Mouse (Mus musculus) limb, embryonic 10.5 days (tissue): ENCODE data around the gene Tmem235. TPM values are rescaled to one million over a fixed set of nuclear protein-coding genes. Genes with fewer than 3 reads are reported as not detected.

ENCODE experiments used
- DNase-seq: peaks from one replicate; pipeline ENCODE4 v3.0.0-alpha.2; 2017; ENCODE audit warnings: low spot score
- H3K27ac ChIP-seq: fragments of 300-500 bp; sonication (generic); 2 replicates; pipeline ENCODE4 v1.5.1; 2016; ENCODE audit warnings: mild to moderate bottlenecking
- H3K27me3 ChIP-seq: fragments of 300-500 bp; sonication (generic); 2 replicates; pipeline ENCODE4 v1.6.1; 2016; ENCODE audit warnings: low read depth, mild to moderate bottlenecking; ENCODE audit not compliant: poor library complexity, severe bottlenecking
- H3K36me3 ChIP-seq: fragments of 300-500 bp; sonication (generic); 2 replicates; pipeline ENCODE4 v1.6.1; 2016; ENCODE audit warnings: mild to moderate bottlenecking, moderate library complexity
- H3K4me1 ChIP-seq: fragments of 300-500 bp; sonication (generic); 2 replicates; pipeline ENCODE4 v1.6.1; 2016
- H3K4me3 ChIP-seq: fragments of 300-500 bp; sonication (generic); 2 replicates; pipeline ENCODE4 v1.5.1; 2016; ENCODE audit warnings: mild to moderate bottlenecking, moderate library complexity
- H3K9me3 ChIP-seq: fragments of 300-500 bp; sonication (generic); replicated peaks from 2 replicates; pipeline ENCODE4 v1.6.1; 2016; ENCODE audit warnings: mild to moderate bottlenecking
- WGBS: fragments of 180-500 bp; shearing (Covaris S2); methylation state at CpG from one replicate; pipeline ENCODE4 v1.1.7; 2016; 5-methylcytosine and 5-hydroxymethylcytosine counted together
- polyA plus RNA-seq: library from polyadenylated mRNA; unstranded; fragments of >200 nt; fragmentation: Nextera tagmentation; extraction: Ambion mirVana; gene quantifications from 2 replicates; pipeline ENCODE4 v1.2.1, GENCODE M21; 2016

Tmem235 gene
- polyA plus RNA-seq, 1 experiment from 2014 or later: not detected

DNA sequence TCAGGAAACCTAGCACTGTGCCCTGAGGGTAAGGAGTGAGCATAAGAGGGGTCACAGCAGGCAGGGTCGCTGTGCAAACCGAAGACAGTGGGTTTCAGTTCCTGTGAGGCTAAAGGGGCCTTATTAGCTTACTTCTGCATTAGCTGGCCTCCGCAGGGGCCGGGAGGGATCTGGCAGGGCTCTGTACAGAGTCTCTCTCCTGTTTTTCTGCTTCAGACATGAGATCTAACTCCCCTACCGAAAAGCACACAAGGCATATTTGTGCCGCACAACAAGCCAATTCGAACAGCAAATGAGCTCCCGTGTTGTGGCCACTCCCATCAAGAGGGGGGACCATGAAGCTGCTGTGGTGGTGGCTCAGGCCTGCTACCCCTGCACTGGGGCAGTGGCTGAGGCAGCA is 18.3 kb downstream of the Tmem235 start:
- Histone ChIP-seq H3K4me3 (no peak overlapping the region), H3K27ac (peak overlapping the region; percentile 57), H3K4me1 (peaks cover 40% of the 10 kb centered on the region), H3K9me3 (no peaks in the 10 kb centered on the region), H3K36me3 (no peaks in the 10 kb centered on the region), H3K27me3 (peaks cover 13% of the 10 kb centered on the region; the same call in 1 of the 2 replicates)
- DNase-seq: no peak
- 43% methylated on average over 8 of the region's 8 CpGs for WGBS

DNA sequence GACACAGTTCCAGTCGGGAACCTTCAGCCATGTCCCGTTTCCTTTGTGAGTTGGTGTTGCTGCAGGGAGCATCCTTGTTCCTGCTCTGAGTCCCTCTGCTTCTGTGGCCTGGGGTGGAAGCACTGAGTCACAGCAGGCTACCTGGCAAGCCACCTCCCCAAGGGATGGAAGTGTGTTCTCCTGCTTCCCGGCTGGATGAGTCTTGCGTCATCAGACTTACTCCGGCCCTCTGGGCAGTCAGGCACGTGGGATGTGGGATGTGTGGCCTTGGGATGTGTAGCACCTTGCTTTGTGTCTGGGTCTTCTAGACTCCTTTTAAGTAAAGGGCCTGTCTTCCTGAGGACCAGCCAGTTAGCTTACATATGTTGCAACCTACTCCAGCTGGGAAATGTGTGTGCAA is 19.1 kb downstream of the Tmem235 start:
- H3K4me1 ChIP-seq: peaks cover 37% of the 10 kb centered on the region
- WGBS: 82% methylated on average over 6 of the region's 6 CpGs
- H3K4me3 ChIP-seq: no peak overlapping the region
- no peak for DNase-seq
- H3K27me3 ChIP-seq: peaks cover 16% of the 10 kb centered on the region; the same call in 1 of the 2 replicates
- no peaks in the 10 kb centered on the region for H3K36me3 ChIP-seq
- H3K9me3 ChIP-seq: no peaks in the 10 kb centered on the region
- no peak overlapping the region for H3K27ac ChIP-seq

DNA sequence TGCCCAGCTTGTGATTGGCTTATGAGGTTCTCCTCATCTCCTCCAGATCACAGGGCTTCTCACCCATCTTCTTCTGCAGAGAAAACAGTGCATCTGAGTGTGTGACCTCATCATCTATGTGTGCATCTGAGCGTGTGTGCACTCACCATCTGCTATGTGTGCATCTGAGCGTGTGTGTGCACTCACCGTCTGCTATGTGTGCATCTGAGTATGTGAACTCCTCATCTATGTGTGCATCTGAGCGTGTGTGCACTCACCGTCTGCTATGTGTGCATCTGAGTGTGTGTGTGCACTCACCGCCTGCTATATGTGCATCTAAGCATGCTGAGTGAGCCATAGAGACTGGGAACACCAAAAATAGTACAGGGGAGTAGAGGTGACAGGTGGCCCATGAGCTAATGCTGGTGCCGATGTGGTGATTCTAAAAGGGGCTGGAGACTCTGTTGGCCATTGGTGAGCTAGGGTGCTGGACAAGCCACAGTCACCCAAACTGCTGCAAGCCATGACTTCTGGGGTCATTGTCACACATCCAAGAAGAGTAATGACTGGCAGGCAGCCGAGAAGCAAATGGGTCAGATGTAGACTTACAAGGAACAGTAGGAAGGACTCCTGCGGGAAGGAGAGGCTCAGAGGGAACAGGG is 19.9 kb downstream of the Tmem235 start:
- Histone ChIP-seq H3K36me3 (no peaks in the 10 kb centered on the region), H3K4me1 (peaks cover 37% of the 10 kb centered on the region), H3K4me3 (no peak overlapping the region), H3K27ac (no peak overlapping the region), H3K27me3 (peaks cover 23% of the 10 kb centered on the region; the same call in 1 of the 2 replicates), H3K9me3 (no peaks in the 10 kb centered on the region)
- WGBS: 93% methylated on average over 9 of the region's 9 CpGs
- no peak for DNase-seq

DNA sequence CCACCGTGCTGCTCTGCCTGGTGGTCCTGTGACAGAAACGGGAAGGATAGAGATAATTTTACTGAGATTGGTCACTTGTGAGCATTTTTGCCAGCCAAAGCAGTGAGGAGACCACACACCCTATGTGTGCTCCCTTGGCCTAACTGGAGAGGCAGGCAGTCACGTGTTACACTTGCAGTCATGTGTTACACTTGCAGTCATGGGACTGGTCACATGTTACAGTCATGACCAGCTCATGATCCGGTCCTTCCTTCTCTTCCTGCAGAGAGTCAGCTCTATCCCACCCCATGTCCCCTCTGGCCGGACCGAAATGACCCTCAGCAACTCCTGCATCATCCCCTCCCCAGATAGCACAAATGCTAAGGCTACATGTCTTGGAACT is 20.4 kb downstream of the Tmem235 start:
- Histone ChIP-seq H3K9me3 (no peaks in the 10 kb centered on the region), H3K36me3 (no peaks in the 10 kb centered on the region), H3K27me3 (peaks cover 27% of the 10 kb centered on the region; the same call in 1 of the 2 replicates), H3K27ac (0 out of 2 replicates have a peak overlapping the region, but pooled peaks have one; percentile 4), H3K4me3 (no peak overlapping the region), H3K4me1 (peaks cover 41% of the 10 kb centered on the region)
- DNase-seq: no peak
- WGBS: 90% methylated on average over 6 of the region's 6 CpGs

DNA sequence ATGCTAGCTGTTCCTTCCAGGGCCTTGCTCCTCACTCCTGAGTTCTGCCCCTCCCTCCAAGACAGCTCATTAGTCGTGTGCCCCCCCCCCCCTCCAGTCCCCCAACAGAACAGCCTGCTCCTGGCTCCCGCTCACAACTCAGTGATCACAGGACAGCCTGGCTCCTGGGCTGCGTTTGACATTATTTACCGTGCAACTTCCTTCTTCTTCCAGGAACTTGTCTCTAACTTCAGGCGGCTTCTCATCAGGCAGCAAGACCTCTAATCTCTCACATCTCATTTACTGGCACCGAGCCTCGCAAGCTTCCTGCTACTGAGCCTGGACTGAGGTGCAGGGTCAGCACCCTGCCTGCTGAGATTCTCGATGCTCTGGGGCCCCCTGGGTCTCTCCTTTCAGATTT is 21.2 kb downstream of the Tmem235 start:
- 12% methylated on average over 8 of the region's 8 CpGs for WGBS
- H3K4me1 ChIP-seq: peaks cover 46% of the 10 kb centered on the region
- H3K27me3 ChIP-seq: peaks cover 34% of the 10 kb centered on the region
- no peak for DNase-seq
- no peaks in the 10 kb centered on the region for H3K9me3 ChIP-seq
- peak overlapping the region; percentile 4; the same call in 1 of the 2 replicates for H3K27ac ChIP-seq
- H3K4me3 ChIP-seq: no peak overlapping the region
- no peaks in the 10 kb centered on the region for H3K36me3 ChIP-seq

DNA sequence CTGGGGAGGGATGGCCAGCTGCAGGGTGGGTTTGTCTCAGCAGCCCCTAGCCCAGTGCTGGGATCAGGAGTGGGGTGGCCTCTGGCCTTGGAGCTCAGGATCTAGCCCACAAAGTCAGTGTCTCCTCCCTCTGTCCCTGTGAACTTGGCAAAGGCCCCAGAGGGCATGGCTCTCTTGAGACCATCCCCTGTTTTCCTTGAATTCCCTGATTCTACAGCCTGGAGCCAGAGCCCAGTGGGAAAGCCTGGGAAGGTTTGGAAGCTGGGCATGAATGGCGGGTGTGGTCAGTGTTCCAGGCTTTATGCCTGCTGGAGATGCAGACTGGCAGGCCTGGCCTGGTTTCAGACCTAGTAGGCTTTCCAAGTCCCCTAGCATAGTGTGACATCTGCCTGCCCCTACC is 21.7 kb downstream of the Tmem235 start:
- Histone ChIP-seq H3K27me3 (peaks cover 35% of the 10 kb centered on the region), H3K36me3 (no peaks in the 10 kb centered on the region), H3K9me3 (no peaks in the 10 kb centered on the region), H3K27ac (0 out of 2 replicates have a peak overlapping the region, but pooled peaks have one; percentile 4), H3K4me1 (peaks cover 46% of the 10 kb centered on the region), H3K4me3 (no peak overlapping the region)
- WGBS: 100% methylated on average over 1 of the region's 1 CpGs
- DNase-seq: no peak

DNA sequence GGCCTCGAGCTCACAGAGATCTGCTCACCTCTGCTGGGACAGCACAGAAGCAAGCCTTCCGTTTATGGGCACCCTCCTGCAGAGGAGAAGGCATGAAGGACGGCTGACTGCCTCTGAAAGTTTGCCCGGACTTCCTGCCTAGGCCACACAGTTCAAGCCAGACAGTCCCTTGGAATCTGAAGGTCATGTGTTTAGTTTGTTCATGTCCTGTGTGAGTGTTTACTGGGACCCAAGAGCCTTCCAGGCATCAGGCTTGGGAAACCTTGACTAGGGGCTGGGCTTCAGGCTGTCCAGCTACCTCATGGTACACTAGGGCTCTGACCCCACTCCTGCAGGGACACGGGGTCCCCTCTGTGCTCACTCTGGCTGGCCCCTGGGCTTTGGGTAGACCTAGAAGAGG is 25.4 kb downstream of the Tmem235 start:
- Histone ChIP-seq H3K4me1 (peaks cover 59% of the 10 kb centered on the region), H3K27ac (0 out of 2 replicates have a peak overlapping the region, but pooled peaks have one; percentile 8), H3K9me3 (no peaks in the 10 kb centered on the region), H3K27me3 (peaks cover 73% of the 10 kb centered on the region), H3K36me3 (no peaks in the 10 kb centered on the region), H3K4me3 (no peak overlapping the region)
- 53% methylated on average over 5 of the region's 5 CpGs for WGBS
- DNase-seq: no peak

DNA sequence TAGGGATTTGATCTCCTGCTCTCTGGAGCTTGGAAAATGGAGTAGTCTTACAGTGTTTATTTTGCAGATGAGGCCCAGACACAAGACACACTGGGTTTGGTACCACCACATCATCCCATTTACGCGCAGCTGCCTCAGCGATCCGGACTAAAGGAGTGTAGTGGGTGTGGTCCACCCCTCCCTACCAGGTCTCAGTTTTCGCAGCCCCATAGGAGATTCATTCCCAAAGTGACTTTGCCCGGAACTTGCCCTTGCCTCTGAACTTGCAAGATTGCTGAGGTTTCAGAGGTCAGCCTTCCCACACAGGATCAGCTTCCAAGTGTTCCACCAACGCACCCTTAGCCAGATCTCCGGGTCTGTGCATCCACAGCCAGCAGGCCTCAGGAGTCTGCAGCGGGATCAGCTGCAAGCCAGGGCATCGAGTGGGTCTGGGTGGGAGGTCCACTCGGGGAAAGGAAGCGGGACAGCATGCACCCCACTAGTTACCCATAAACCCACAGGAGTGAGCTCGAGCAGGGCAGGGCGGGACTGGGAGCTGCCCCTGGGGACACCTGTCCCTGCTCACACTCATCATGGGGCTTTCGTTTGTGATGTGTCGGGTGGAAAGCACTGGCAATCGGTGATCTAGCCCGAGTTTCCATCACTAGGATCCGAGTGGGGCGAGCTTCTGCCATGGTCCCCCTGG is 27.8 kb downstream of the Tmem235 start:
- H3K4me3 ChIP-seq: peak overlapping the region; percentile 49
- H3K9me3 ChIP-seq: no peaks in the 10 kb centered on the region
- peak overlapping the region; percentile 83 for H3K27ac ChIP-seq
- 6% methylated on average over 20 of the region's 20 CpGs for WGBS
- no peak for DNase-seq
- peaks cover 52% of the 10 kb centered on the region for H3K4me1 ChIP-seq
- no peaks in the 10 kb centered on the region for H3K36me3 ChIP-seq
- peaks cover 86% of the 10 kb centered on the region for H3K27me3 ChIP-seq

DNA sequence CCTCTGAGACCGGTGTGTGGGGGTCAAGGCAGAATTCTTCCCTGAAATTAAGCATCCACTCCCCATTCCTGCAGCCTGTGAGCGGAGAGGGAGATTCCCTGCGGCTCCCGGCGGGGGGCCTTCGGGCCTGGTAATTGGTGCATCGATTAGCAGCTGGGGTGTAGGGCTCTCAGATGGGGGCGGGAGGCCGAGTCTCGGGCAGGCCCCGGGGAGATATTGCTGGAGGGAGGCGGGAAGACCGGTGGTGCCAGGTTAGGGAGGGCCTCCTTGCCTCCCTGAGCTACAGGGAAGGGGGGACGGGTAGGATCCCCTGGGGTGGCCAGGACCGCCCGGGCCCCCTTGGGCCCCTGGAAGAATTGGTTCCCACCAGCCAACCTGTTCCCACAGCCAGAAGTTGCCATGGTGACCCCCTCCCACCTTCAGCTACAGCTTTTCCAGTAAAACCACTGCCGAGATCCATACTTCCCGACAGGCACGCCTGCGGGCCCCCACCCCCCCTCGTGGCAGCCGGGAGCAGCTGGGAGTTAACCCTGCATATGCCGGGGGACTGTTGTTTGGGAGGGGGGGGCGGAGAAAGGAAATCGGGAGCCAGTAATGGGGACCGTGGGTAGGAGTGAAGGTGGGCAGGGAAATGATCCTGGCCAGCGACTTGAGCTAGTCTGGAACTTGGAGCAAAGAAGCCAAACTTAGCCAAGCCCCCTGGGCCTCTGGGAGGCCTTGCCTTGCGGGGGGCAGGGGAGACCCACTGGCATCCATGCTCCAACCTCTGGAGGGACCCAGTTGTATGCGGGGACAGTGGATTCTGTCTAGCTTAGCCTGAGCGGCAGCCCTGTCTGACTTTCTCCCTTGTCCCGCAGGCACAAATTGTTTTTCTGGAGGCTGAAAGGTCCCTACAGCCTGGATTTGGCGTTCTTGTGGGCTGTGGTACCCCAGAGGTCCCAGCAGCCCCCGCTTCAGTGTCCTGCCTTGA is 28.6 kb downstream of the Tmem235 start:
- peaks cover 48% of the 10 kb centered on the region for H3K4me1 ChIP-seq
- no peaks in the 10 kb centered on the region for H3K36me3 ChIP-seq
- peak overlapping the region; percentile 49 for H3K4me3 ChIP-seq
- peak; percentile 79 for DNase-seq
- peak overlapping the region; percentile 83 for H3K27ac ChIP-seq
- peaks cover 79% of the 10 kb centered on the region for H3K27me3 ChIP-seq
- no peaks in the 10 kb centered on the region for H3K9me3 ChIP-seq
- 4% methylated on average over 33 of the region's 33 CpGs for WGBS

DNA sequence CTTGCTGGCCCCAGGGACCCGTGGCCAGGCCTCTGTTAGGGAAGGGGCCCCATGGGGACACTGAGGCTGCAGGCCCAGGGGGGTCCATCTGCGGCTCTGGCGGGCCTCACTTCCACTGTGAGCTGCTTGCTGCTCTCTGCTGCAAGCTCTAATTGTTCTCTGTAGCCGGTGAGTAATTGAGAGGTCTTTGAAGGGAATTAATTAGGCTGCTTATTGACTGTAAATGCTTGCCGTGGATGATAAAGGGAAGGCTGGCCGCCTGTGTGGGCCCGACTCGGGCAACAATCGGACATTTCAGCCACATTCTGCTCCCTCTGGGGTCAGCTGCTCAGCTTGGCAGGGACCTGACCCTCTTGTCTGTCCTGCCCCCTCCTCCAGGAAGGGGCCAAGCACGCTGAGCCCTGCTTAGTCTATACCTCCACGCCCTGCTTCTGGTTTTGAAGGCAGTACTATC is 29.4 kb downstream of the Tmem235 start:
- DNase-seq: no peak
- 4% methylated on average over 11 of the region's 11 CpGs for WGBS
- Histone ChIP-seq H3K27ac (peak overlapping the region; percentile 83), H3K27me3 (peaks cover 75% of the 10 kb centered on the region), H3K36me3 (no peaks in the 10 kb centered on the region), H3K4me3 (peak overlapping the region; percentile 49), H3K4me1 (peaks cover 48% of the 10 kb centered on the region), H3K9me3 (no peaks in the 10 kb centered on the region)

DNA sequence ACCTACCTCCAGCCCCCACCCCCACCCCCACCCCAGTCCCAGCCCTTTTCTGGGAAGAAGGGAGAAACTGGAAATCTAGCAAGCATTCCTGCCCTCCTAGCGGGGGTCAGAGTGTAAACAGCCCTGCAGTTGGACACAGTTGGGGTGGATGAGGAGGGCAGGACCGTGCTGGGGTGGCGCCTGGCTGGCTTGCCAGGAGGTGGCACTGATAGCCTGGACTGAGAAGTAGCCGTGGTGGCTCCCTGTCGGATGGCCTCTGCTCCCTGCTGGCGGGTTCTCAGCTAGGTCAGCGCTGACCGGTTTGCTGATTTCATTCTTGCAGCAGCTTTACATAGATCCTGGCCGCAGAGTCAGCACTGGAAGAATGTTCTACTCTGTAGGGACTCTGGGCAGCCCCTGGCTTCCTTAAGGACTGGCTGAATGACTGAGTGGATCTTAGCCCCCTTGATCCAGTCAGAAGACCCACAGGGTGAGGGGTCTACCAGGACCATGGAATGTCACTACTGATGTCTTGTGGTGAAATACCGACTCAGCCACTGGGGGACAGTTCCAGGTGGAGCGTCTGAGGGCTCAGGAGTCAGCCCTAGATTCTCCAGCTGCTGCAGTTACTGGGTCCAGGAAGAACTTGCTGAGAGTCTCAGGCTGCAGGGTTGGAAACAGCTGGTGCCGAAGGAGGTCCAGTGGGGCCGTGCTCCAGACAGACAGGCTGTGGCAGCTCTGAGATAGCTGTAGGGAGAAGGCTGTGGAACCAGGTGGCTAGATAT is 30.1 kb downstream of the Tmem235 start:
- Histone ChIP-seq H3K4me1 (peaks cover 46% of the 10 kb centered on the region), H3K4me3 (peak overlapping the region; percentile 49; the same call in 1 of the 2 replicates), H3K27me3 (peaks cover 69% of the 10 kb centered on the region)

DNA sequence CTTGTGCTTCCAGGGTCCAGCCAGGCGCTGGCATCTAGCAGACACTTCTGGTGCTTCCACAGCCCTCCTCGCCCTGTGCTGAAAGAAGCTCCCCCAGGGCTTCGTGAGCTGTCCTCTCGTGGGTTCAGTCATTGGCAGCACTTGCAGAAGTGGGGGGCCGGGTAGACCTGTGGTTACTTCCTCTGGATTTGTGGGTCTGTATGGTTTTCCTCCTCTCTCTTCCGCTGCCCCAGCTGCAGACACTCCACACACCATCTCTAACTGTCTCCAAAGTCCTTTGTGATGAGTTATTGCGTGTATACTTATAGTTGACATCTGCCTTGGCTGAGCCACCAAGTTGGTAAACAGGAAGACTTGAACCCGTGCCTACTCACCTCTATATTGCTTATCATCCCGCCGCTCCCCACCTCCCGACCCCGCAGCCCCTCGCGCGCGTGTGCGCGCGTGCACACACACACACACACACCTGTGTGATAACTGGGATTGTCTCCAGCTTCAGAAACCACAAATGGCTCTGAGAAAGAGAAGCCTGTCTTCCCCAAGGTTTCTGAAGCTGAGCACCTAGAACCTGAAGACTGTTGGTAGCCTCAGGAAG is 31.1 kb downstream of the Tmem235 start:
- no peak overlapping the region for H3K4me3 ChIP-seq
- H3K4me1 ChIP-seq: peaks cover 38% of the 10 kb centered on the region
- 91% methylated on average over 19 of the region's 19 CpGs for WGBS
- no peaks in the 10 kb centered on the region for H3K9me3 ChIP-seq
- no peak overlapping the region for H3K27ac ChIP-seq
- H3K27me3 ChIP-seq: peaks cover 59% of the 10 kb centered on the region
- H3K36me3 ChIP-seq: no peaks in the 10 kb centered on the region
- no peak for DNase-seq

More for the DNA sequence above, 30.1 kb downstream of the Tmem235 start:
- DNase-seq: no peak
- Histone ChIP-seq H3K36me3 (no peaks in the 10 kb centered on the region), H3K9me3 (no peaks in the 10 kb centered on the region), H3K27ac (peak overlapping the region; percentile 83)
- WGBS: 20% methylated on average over 13 of the region's 13 CpGs
